Mouse (Mus musculus) bone marrow macrophage, adult 2 months (primary cell): ENCODE measurements around the gene Slc46a3.

ENCODE experiments used
- CTCF ChIP-seq: IDR thresholded peaks from 2 replicates; pipeline ENCODE4 v1.5.1; 2012; ENCODE audit warnings: low read depth, mild to moderate bottlenecking, low read length, moderate library complexity
- POLR2A ChIP-seq: IDR thresholded peaks from 2 replicates; pipeline ENCODE4 v1.6.1; 2012; ENCODE audit warnings: mild to moderate bottlenecking, low read depth, low read length, borderline replicate concordance

DNA sequence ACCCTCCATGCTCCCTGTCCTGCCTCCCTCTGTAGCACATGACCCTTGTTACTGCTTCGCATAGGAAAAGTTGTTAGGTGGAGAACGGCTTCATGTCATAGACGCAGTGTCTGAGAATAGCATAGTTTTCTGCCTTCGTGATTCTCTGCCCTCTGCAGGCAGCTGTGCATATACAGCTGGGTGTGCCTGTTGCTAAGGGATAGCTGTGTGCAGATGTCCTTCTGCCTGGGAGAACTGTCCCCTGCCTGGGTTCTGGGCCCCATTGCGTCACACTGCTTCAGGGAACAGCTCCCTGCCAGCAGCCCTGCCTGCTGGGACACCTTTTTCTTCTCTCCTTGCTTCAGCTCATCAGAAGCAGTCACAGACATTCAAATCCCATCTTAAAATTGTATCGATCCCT is 25.0 kb downstream of the Slc46a3 start:
- TF ChIP-seq CTCF (no peak), POLR2A (no peak)
